Mouse (Mus musculus): ENCODE measurements around the gene Camkk2.

Gene Camkk2

GRCm38 (mm10) chr5:122782066-122782465 is 2.9 kb upstream of the Camkk2 start:
- in situ Hi-C loops (cut with MboI, MseI) = no loop called here

GRCm38 (mm10) chr5:122780791-122781432 is 1.7 kb upstream of the Camkk2 start:
- in situ Hi-C loops (cut with MboI, MseI) = no loop called here

GRCm38 (mm10) chr5:122778231-122779226 is 680 bp downstream of the Camkk2 start:
- in situ Hi-C loops (cut with MboI, MseI) = no loop called here

GRCm38 (mm10) chr5:122777322-122777721 is 1.9 kb downstream of the Camkk2 start:
- in situ Hi-C loops (cut with MboI, MseI) = no loop called here

GRCm38 (mm10) chr5:122775646-122776286 is 3.4 kb downstream of the Camkk2 start:
- in situ Hi-C loops (cut with MboI, MseI) = no loop called here

- in situ Hi-C loops (cut with MboI, MseI) = no loop called here
These were observed 4.2 kb downstream of the Camkk2 start for GRCm38 (mm10) chr5:122774743-122775611.

GRCm38 (mm10) chr5:122773756-122774155 is 5.5 kb downstream of the Camkk2 start:
- in situ Hi-C loops (cut with MboI, MseI) = no loop called here

- in situ Hi-C loops (cut with MboI, MseI) = no loop called here
These were observed 7.8 kb downstream of the Camkk2 start for GRCm38 (mm10) chr5:122771428-122771827.

- in situ Hi-C loops (cut with MboI, MseI) = no loop called here
These were observed 8.4 kb downstream of the Camkk2 start for GRCm38 (mm10) chr5:122770806-122771261.

- in situ Hi-C loops (cut with MboI, MseI) = no loop called here
These were observed 8.9 kb downstream of the Camkk2 start for GRCm38 (mm10) chr5:122770304-122770703.

GRCm38 (mm10) chr5:122769101-122769568 is 10.1 kb downstream of the Camkk2 start:
- in situ Hi-C loops (cut with MboI, MseI) = no loop called here

GRCm38 (mm10) chr5:122767283-122767682 is 11.9 kb downstream of the Camkk2 start:
- in situ Hi-C loops (cut with MboI, MseI) = no loop called here

GRCm38 (mm10) chr5:122764032-122764464 is 15.2 kb downstream of the Camkk2 start:
- in situ Hi-C loops (cut with MboI, MseI) = no loop called here

- in situ Hi-C loops (cut with MboI, MseI) = no loop called here
These were observed 15.8 kb downstream of the Camkk2 start for GRCm38 (mm10) chr5:122763271-122764031.

GRCm38 (mm10) chr5:122756680-122757079 is 22.5 kb downstream of the Camkk2 start:
- in situ Hi-C loops (cut with MboI, MseI) = no loop called here

- in situ Hi-C loops (cut with MboI, MseI) = no loop called here
These were observed 23.1 kb downstream of the Camkk2 start for GRCm38 (mm10) chr5:122756144-122756543.

- in situ Hi-C loops (cut with MboI, MseI) = no loop called here
These were observed 23.6 kb downstream of the Camkk2 start for GRCm38 (mm10) chr5:122755620-122756019.

GRCm38 (mm10) chr5:122754477-122754876 is 24.7 kb downstream of the Camkk2 start:
- in situ Hi-C loops (cut with MboI, MseI) = no loop called here

- in situ Hi-C loops (cut with MboI, MseI) = loop anchor here (10.0 kb wide), 1 partner anchor 437 kb away; the partner anchor contains the start of gene Hpd
These were observed 31.3 kb downstream of the Camkk2 start for GRCm38 (mm10) chr5:122747950-122748349.

GRCm38 (mm10) chr5:122743880-122744422 is 35.3 kb downstream of the Camkk2 start:
- in situ Hi-C loops (cut with MboI, MseI) = loop anchor here (10.0 kb wide), 1 partner anchor 441 kb away; the partner anchor contains the start of gene Hpd
